13 mouse cellular contexts compared by ENCODE assay signal in the genomic region with DNA sequence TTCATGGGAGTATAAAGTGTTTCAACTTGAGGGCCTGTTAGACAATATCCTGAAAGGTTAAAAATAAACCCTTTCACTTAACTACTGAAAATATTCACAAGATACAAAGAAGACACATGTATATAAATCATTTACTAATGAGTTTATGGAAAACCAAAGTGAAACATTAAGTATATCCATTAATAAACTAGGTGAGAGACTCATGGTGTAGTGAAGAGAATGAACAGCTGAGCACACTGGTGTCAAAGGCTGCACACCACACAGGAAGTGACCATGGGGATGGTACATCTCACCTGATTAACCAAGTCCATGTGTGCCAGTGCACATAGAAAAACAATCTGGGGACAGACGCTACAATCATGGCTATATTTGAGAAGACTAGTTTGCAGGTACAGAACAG.
"Had no signal": no experiment of that assay in that cellular context is flagged by ENCODE, and none has a peak within 500 bp of the region (broad histone marks: within the 10 kb centered on the region; RNA-seq: fewer than 3 reads in every experiment).

No protein-coding gene starts in this region.

- H3K4me2 ChIP-seq: hindbrain, embryonic 14.5 days; limb, embryonic 13.5 days; liver, embryonic 15.5 days; neural tube, embryonic 12.5 days had no signal

- H3K27ac ChIP-seq: hindbrain, embryonic 14.5 days; layer of hippocampus, adult 2 months; limb, embryonic 13.5 days; liver, embryonic 15.5 days; neural tube, embryonic 12.5 days had no signal

- DNase-seq: left cerebral cortex, postnatal 4 days; lung, adult 2 months; lung, postnatal 36 days; midbrain, embryonic 14.5 days; retina, postnatal 1 day; right cerebral cortex, postnatal 14 days; thymus, postnatal 36 days had no signal

- H3K4me3 ChIP-seq: layer of hippocampus, adult 2 months; limb, embryonic 13.5 days; liver, embryonic 15.5 days; neural tube, embryonic 12.5 days had no signal

- H3K9me3 ChIP-seq: limb, embryonic 13.5 days; liver, embryonic 15.5 days; neural tube, embryonic 12.5 days had no signal

- H3K27me3 ChIP-seq: limb, embryonic 13.5 days; liver, embryonic 15.5 days; neural tube, embryonic 12.5 days had no signal

- H3K4me1 ChIP-seq: limb, embryonic 13.5 days; liver, embryonic 15.5 days had no signal

- H3K9ac ChIP-seq: hindbrain, embryonic 14.5 days; limb, embryonic 13.5 days; liver, embryonic 15.5 days; neural tube, embryonic 12.5 days had no signal

- ATAC-seq: lung, postnatal 0 days had no signal
